Mouse (Mus musculus) embryo, embryonic 10.5 days (tissue): ENCODE measurements at regions not wholly inside any gene's neighbourhood (a gene's known extent, or its start where the extent isn't known, plus 50 kb on each side); places are given as distances from the start of the nearest gene placed in this dataset.
A peak's percentile ranks its signal among the peaks of the same experiment; 100 is the strongest.
"Not testable (repeated sequence)": the region's sequence is repeated elsewhere in the genome, so short reads cannot be mapped to it uniquely, and the experiment has no call there.

ENCODE experiments used
- DNase-seq: peaks from one replicate; pipeline ENCODE4 v3.0.0-alpha.2; 2015; ENCODE audit warnings: low spot score

DNA sequence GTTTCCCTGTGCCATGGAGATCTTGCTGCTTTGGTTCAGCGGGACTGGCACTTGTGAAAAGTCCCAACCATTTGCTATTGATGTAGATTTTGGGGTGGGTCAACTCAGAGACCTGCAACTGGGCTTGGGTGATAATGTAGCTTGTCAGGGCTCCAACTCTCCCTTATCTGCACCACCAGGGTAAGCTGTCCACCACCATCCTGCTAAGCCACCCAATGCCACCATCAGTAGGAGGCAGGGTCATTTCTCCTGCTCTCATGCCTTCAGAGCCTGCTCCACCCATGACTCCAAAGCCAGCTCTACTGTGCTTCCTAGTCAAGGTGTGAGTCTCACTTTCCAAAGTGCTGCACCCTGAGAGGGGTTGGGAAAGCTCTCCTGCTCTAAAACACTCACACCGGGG, 776.2 kb downstream of the Diaph2 start:
- no peak for DNase-seq

DNA sequence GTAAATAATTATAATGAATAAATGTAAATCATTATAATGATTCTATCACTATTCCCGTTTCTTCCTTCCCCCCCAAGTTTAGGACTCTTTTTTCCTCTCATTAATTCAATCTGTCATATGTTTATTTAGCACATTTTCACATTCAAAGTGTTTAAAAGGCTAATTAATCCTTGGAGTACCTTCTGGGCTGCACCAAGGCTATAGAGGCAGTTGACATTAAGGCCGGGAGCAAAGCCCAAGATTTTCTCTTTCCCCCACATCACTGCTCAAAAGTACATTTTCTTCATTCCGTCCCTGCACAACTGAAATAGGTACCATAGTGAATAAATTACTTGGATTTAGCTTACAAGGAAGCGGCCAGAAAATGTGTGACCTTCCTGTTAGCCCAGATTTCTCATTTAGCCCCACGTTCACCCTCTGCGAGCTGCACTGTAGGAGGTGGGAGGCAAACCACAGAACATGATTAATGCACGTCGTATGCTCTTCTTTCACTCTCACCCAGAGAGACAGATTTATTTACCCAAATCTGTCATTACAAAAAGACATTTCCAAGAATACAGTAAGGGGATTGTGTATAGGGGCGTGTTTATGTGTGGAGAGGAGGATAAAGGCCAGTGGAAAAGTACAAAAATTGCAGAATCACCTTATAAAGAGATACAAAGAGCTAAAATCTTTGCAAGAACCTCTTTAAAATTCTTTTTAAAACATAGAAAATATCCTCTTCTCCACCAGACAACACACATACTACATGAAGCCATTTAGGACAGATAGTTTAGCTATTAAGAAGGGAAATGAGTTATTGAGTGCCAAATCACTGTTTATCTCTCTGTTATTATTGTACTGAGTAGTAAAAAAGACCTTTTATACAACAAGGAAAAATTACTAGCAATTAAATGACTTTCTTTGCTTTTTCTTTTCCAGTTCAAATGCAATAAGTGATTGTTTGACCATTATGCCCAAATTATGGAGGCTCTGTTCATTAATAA, 783.9 kb downstream of the Diaph2 start:
- no peak for DNase-seq

- DNase-seq: not testable (repeated sequence)
Measured at GRCm38 (mm10) chrX:130538771-130539170, 789.2 kb downstream of the Diaph2 start.

GRCm38 (mm10) chrX:130548001-130548400, 798.5 kb downstream of the Diaph2 start:
- DNase-seq: no peak

- no peak for DNase-seq
Measured at GRCm38 (mm10) chrX:130549275-130549674, 799.7 kb downstream of the Diaph2 start.

DNA sequence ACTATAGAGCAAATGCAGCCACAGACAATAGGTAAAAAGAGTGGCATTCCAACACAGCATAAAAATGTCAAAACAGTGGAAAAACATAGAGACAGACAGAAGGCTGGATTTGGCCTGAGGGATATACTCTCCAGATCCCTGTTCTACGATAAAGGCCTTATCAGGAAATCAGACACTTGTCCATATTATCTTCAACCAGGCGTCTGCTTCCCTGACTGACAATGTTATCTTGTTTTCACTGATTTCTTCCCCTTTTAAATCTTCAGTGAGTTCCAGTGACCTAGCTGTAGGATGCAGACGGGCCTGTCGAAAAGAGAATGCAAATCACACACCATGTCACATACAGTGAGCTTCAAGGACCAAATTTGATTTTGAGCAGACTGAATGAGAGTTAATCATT, 800.4 kb downstream of the Diaph2 start:
- DNase-seq: no peak

GRCm38 (mm10) chrX:130557251-130557650, 807.7 kb downstream of the Diaph2 start:
- no peak for DNase-seq

DNA sequence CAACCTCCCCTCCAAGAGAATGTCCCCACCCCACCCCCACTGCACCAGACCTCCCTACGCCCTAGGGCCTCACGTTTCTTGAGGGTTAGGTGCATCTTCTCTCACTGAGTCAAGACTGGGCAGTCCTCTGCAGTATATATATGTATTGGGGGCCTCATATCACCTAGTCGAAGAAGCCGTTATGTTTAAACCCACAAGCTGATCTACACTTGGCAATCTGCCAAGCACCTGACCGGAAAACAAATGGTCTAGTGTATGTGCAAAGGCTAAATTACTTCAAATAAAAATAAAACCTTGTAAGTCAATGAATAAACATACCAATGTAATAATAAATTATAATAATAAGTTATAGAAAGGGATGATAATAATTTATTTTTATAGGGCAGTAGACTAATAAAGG, 828.2 kb downstream of the Diaph2 start:
- DNase-seq: no peak

GRCm38 (mm10) chrX:130596631-130597030, 847.1 kb downstream of the Diaph2 start:
- peak; percentile 5 for DNase-seq

DNA sequence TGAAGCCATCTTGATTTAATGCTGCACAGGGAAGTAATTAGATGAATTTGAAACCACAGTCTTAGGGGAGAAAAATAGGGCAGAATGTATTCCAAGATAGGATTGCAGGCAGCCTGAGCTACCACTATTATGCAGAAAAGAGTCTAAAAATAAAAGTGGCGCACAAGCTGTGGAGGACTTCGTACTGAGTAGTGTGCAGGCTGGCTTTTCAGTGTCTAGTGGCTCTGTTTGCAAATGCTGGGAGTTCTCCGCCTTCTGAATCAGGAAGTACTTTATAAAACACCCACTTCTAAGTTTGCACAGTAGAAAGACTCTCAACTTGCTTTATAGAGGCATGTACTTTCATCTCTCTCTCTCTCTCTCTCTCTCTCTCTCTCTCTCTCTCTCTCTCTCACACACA, 852.4 kb downstream of the Diaph2 start:
- no peak for DNase-seq

DNA sequence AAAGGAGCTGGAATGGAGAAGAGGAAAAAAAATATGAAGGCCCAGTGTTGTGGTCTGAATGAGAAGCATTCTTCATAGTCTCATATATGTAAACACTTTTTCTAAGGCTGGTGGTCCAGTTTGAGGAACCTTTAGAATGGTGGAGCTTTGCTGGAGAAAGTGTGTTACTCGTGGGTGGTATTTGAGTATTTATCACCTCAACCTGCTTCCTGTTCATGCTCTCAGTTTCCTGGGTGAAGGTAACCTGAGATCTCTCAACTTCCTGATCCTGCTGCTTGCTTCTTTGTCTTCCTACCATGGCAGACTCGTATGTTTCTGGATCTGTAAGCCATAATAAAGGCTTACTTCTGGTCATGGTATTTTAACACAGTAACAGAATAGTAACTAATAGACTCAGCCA, 889.0 kb downstream of the Diaph2 start:
- DNase-seq: no peak

- DNase-seq: no peak
Measured at GRCm38 (mm10) chrX:130655815-130656214, 906.3 kb downstream of the Diaph2 start.

- DNase-seq: no peak
Measured at GRCm38 (mm10) chrX:130684381-130684780, 934.8 kb downstream of the Diaph2 start.

- no peak for DNase-seq
Measured at GRCm38 (mm10) chrX:130708929-130709328, 959.4 kb downstream of the Diaph2 start.

DNA sequence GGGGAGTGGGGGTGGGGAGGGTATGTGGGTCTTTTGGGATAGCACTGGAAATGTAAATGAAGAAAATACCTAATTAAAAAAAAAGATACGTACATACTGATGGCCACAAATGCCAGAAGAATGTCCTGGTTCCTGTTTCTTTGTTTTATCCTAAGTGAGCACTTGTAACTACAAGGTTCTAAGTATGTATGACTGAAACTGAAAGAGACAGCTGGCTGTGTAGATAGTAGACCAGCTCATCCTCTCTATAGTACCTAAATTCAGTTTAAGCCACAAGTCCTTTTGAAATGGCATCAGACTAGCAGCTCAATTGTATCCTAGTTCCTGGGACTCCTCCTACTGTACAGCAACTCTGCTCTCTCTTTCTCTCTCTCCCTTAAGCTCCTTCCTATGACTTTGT, 994.6 kb downstream of the Diaph2 start:
- not testable (repeated sequence) for DNase-seq
